Mouse (Mus musculus): ENCODE results near the gene Gm37240. TPM values are rescaled to one million over a fixed set of nuclear protein-coding genes. Genes with fewer than 3 reads are reported as not detected.

Gm37240 gene
- polyA plus RNA-seq, 1 experiment from 2014 or later: 18.1 TPM

- H3K9ac ChIP-seq (ENCODE audit: low read length): no peak overlapping the region
- H3K36me3 ChIP-seq (ENCODE audit: control insufficient read depth, insufficient read depth, low read length): no peaks in the 10 kb centered on the region
- no peaks in the 10 kb centered on the region for H3K27me3 ChIP-seq (ENCODE audit: control insufficient read depth, insufficient read depth, low read length)
- no peaks in the 10 kb centered on the region for H3K9me3 ChIP-seq (ENCODE audit: control insufficient read depth, low read length)
- no peak for DNase-seq (ENCODE audit: low spot score)
- H3K4me3 ChIP-seq (ENCODE audit: low read depth, low read length): no peak overlapping the region
- WGBS: 58% methylated on average over 1 of the region's 1 CpGs
- no peak overlapping the region for H3K27ac ChIP-seq (replicated peaks)
- H3K4me1 ChIP-seq (replicated peaks; ENCODE audit: control insufficient read depth, insufficient read depth): no peaks in the 10 kb centered on the region
- H3K4me2 ChIP-seq (replicated peaks; ENCODE audit: low read depth): no peak overlapping the region
- no peak for ATAC-seq (ENCODE audit: low FRiP score, low TSS enrichment)
- TF ChIP-seq CTCF (IDR thresholded peaks at IDR 0.05; ENCODE audit: low read depth): no peak
- TF ChIP-seq EP300 (optimal IDR thresholded peaks at IDR 0.05): no peak
Measured at GRCm38 (mm10) chr3:84860669-84861068, 1026.6 kb downstream of the Gm37240 start.

- no peak for ATAC-seq (ENCODE audit: low FRiP score, low TSS enrichment)
- Histone ChIP-seq H3K4me3 (ENCODE audit: low read depth, low read length) (no peak overlapping the region), H3K27ac (replicated peaks) (no peak overlapping the region), H3K4me2 (replicated peaks; ENCODE audit: low read depth) (no peak overlapping the region), H3K9ac (ENCODE audit: low read length) (no peak overlapping the region), H3K4me1 (replicated peaks; ENCODE audit: control insufficient read depth, insufficient read depth) (0 out of 2 replicates have a peak, but pooled peaks cover 2% of the 10 kb centered on the region), H3K9me3 (ENCODE audit: control insufficient read depth, low read length) (no peaks in the 10 kb centered on the region), H3K27me3 (ENCODE audit: control insufficient read depth, insufficient read depth, low read length) (no peaks in the 10 kb centered on the region), H3K36me3 (ENCODE audit: control insufficient read depth, insufficient read depth, low read length) (no peaks in the 10 kb centered on the region)
- DNase-seq (ENCODE audit: low spot score): no peak
- TF ChIP-seq CTCF (IDR thresholded peaks at IDR 0.05; ENCODE audit: low read depth): no peak
- TF ChIP-seq EP300 (optimal IDR thresholded peaks at IDR 0.05): no peak
- 84% methylated on average over 1 of the region's 1 CpGs for WGBS
Measured at GRCm38 (mm10) chr3:84854440-84854839, 1032.9 kb downstream of the Gm37240 start.

GRCm38 (mm10) chr3:84852877-84853276, 1034.4 kb downstream of the Gm37240 start:
- 57% methylated on average over 7 of the region's 7 CpGs for WGBS
- Histone ChIP-seq H3K4me2 (replicated peaks; ENCODE audit: low read depth) (no peak overlapping the region), H3K4me1 (replicated peaks; ENCODE audit: control insufficient read depth, insufficient read depth) (0 out of 2 replicates have a peak, but pooled peaks cover 2% of the 10 kb centered on the region), H3K4me3 (ENCODE audit: low read depth, low read length) (no peak overlapping the region), H3K9ac (ENCODE audit: low read length) (no peak overlapping the region), H3K36me3 (ENCODE audit: control insufficient read depth, insufficient read depth, low read length) (no peaks in the 10 kb centered on the region), H3K27me3 (ENCODE audit: control insufficient read depth, insufficient read depth, low read length) (no peaks in the 10 kb centered on the region), H3K27ac (replicated peaks) (no peak overlapping the region), H3K9me3 (ENCODE audit: control insufficient read depth, low read length) (no peaks in the 10 kb centered on the region)
- peak; percentile 29 for DNase-seq (ENCODE audit: low spot score)
- no peak for TF ChIP-seq EP300 (optimal IDR thresholded peaks at IDR 0.05)
- no peak for TF ChIP-seq CTCF (IDR thresholded peaks at IDR 0.05; ENCODE audit: low read depth)
- ATAC-seq (ENCODE audit: low FRiP score, low TSS enrichment): peak; percentile 74

- Histone ChIP-seq H3K27ac (replicated peaks) (no peak overlapping the region), H3K9ac (ENCODE audit: low read length) (no peak overlapping the region), H3K4me1 (replicated peaks; ENCODE audit: control insufficient read depth, insufficient read depth) (0 out of 2 replicates have a peak, but pooled peaks cover 2% of the 10 kb centered on the region), H3K4me2 (replicated peaks; ENCODE audit: low read depth) (no peak overlapping the region), H3K9me3 (ENCODE audit: control insufficient read depth, low read length) (no peaks in the 10 kb centered on the region), H3K4me3 (ENCODE audit: low read depth, low read length) (no peak overlapping the region), H3K36me3 (ENCODE audit: control insufficient read depth, insufficient read depth, low read length) (no peaks in the 10 kb centered on the region), H3K27me3 (ENCODE audit: control insufficient read depth, insufficient read depth, low read length) (no peaks in the 10 kb centered on the region)
- WGBS: 12% methylated on average over 1 of the region's 1 CpGs
- DNase-seq (ENCODE audit: low spot score) (no peak), ATAC-seq (ENCODE audit: low FRiP score, low TSS enrichment) (no peak)
- TF ChIP-seq EP300 (optimal IDR thresholded peaks at IDR 0.05) (no peak), CTCF (IDR thresholded peaks at IDR 0.05; ENCODE audit: low read depth) (no peak)
Measured at GRCm38 (mm10) chr3:84851801-84852200, 1035.5 kb downstream of the Gm37240 start.

GRCm38 (mm10) chr3:84850418-84850817, 1036.9 kb downstream of the Gm37240 start:
- Histone ChIP-seq H3K9me3 (ENCODE audit: control insufficient read depth, low read length) (no peaks in the 10 kb centered on the region), H3K27ac (replicated peaks) (no peak overlapping the region), H3K36me3 (ENCODE audit: control insufficient read depth, insufficient read depth, low read length) (no peaks in the 10 kb centered on the region), H3K27me3 (ENCODE audit: control insufficient read depth, insufficient read depth, low read length) (no peaks in the 10 kb centered on the region), H3K4me2 (replicated peaks; ENCODE audit: low read depth) (no peak overlapping the region), H3K9ac (ENCODE audit: low read length) (no peak overlapping the region), H3K4me3 (ENCODE audit: low read depth, low read length) (no peak overlapping the region), H3K4me1 (replicated peaks; ENCODE audit: control insufficient read depth, insufficient read depth) (0 out of 2 replicates have a peak, but pooled peaks cover 2% of the 10 kb centered on the region)
- DNase-seq (ENCODE audit: low spot score) (no peak), ATAC-seq (ENCODE audit: low FRiP score, low TSS enrichment) (no peak)
- TF ChIP-seq EP300 (optimal IDR thresholded peaks at IDR 0.05): no peak
- TF ChIP-seq CTCF (IDR thresholded peaks at IDR 0.05; ENCODE audit: low read depth): no peak
- WGBS: 90% methylated on average over 1 of the region's 1 CpGs

- H3K4me1 ChIP-seq (replicated peaks; ENCODE audit: control insufficient read depth, insufficient read depth): 0 out of 2 replicates have a peak, but pooled peaks cover 2% of the 10 kb centered on the region
- no peaks in the 10 kb centered on the region for H3K36me3 ChIP-seq (ENCODE audit: control insufficient read depth, insufficient read depth, low read length)
- H3K9me3 ChIP-seq (ENCODE audit: control insufficient read depth, low read length): no peaks in the 10 kb centered on the region
- no peak overlapping the region for H3K27ac ChIP-seq (replicated peaks)
- ATAC-seq (ENCODE audit: low FRiP score, low TSS enrichment) (no peak), DNase-seq (ENCODE audit: low spot score) (no peak)
- no peak overlapping the region for H3K9ac ChIP-seq (ENCODE audit: low read length)
- H3K4me3 ChIP-seq (ENCODE audit: low read depth, low read length): no peak overlapping the region
- no peak overlapping the region for H3K4me2 ChIP-seq (replicated peaks; ENCODE audit: low read depth)
- whole genome bisulfite sequencing: 75% methylated on average over 4 of the region's 4 CpGs
- no peaks in the 10 kb centered on the region for H3K27me3 ChIP-seq (ENCODE audit: control insufficient read depth, insufficient read depth, low read length)
- TF ChIP-seq EP300 (optimal IDR thresholded peaks at IDR 0.05) (no peak), CTCF (IDR thresholded peaks at IDR 0.05; ENCODE audit: low read depth) (no peak)
Measured at GRCm38 (mm10) chr3:84848798-84849197, 1038.5 kb downstream of the Gm37240 start.
